ENCODE assay signal across 12 mouse cellular contexts in the genomic region with DNA sequence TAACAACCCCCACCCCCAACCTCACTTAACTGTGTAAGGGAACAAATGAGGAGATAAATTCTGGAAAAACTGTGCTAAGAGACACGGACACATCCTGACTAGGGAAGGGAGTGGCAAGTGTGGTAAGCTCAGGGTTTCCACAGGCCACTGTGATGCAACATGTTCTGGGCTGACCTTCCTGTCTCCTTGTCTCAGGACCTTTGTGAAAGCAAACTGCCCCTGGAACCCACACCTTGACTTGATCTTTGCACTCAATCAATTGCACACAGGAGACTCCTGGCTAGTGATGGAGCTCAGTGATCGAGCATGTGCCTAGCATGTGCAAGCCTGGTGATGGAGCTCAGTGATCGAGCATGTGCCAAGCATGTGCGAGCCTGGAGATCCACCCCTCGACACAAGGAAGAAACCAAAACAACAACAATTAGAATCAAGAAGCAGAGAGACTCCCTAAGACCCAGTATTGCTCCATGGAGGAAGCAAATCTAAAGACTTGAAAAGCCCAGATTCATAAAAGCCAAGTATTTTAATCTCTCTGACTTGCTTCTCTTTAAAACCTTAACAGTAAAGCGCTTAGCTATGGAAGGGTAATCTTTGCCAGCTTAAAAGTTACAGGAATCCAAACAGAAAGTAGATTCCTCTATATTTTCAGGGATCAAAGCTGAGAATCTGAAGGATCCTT. TPM values are rescaled to one million over a fixed set of nuclear protein-coding genes. Genes with fewer than 3 reads are reported as not detected.
DNase-seq lines count a peak whose midpoint lies in the region; ATAC-seq lines count a peak whose summit lies in the region.
"Had no signal": no experiment of that assay in that cellular context is flagged by ENCODE, and none has a peak within 500 bp of the region (broad histone marks: within the 10 kb centered on the region; RNA-seq: fewer than 3 reads in every experiment).

No protein-coding gene starts in this region.

- no peak for DNase-seq in heart, adult 9 months (ENCODE audit: low spot score in 2 of 2)
- DNase-seq in midbrain, embryonic 10.5 days (ENCODE audit: low spot score): no peak
- DNase-seq in limb, embryonic 10.5 days (ENCODE audit: low spot score): no peak
- DNase-seq in layer of hippocampus, adult 11-12 months (ENCODE audit: low spot score): no peak
- no peak for DNase-seq in B cell, adult 2 months
- DNase-seq: lung, adult 2 months had no signal

- no peak overlapping the region for H3K4me2 ChIP-seq in heart, embryonic 16.5 days (ENCODE audit: low read depth, low read length)
- no peak overlapping the region for H3K4me2 ChIP-seq in midbrain, embryonic 15.5 days
- H3K4me2 ChIP-seq: hindbrain, embryonic 12.5 days had no signal

- peaks cover 13% of the 10 kb centered on the region for H3K4me1 ChIP-seq in heart, embryonic 16.5 days (ENCODE audit: control insufficient read depth, insufficient read depth, low read length)
- H3K4me1 ChIP-seq in midbrain, embryonic 10.5 days: peaks cover 28% of the 10 kb centered on the region
- H3K4me1 ChIP-seq in midbrain, embryonic 15.5 days: peaks cover 10% of the 10 kb centered on the region
- H3K4me1 ChIP-seq in limb, embryonic 10.5 days: peaks cover 10% of the 10 kb centered on the region

- no peaks in the 10 kb centered on the region for H3K36me3 ChIP-seq in heart, embryonic 16.5 days (ENCODE audit: control insufficient read depth, insufficient read depth)
- no peaks in the 10 kb centered on the region for H3K36me3 ChIP-seq in midbrain, embryonic 10.5 days
- H3K36me3 ChIP-seq in midbrain, embryonic 15.5 days (replicated peaks): no peaks in the 10 kb centered on the region
- H3K36me3 ChIP-seq in limb, embryonic 10.5 days: no peaks in the 10 kb centered on the region
- H3K36me3 ChIP-seq: hindbrain, embryonic 12.5 days; neural tube, embryonic 15.5 days had no signal

- no peak for ATAC-seq in heart, embryonic 16.5 days (replicated peaks; ENCODE audit: extremely low read depth, insufficient read depth, low FRiP score)
- ATAC-seq in midbrain, embryonic 15.5 days (replicated peaks): no peak

- no peaks in the 10 kb centered on the region for H3K9me3 ChIP-seq in heart, embryonic 16.5 days (replicated peaks; ENCODE audit: control insufficient read depth, low read length)
- no peaks in the 10 kb centered on the region for H3K9me3 ChIP-seq in midbrain, embryonic 10.5 days (replicated peaks)
- no peaks in the 10 kb centered on the region for H3K9me3 ChIP-seq in midbrain, embryonic 15.5 days
- H3K9me3 ChIP-seq in limb, embryonic 10.5 days (replicated peaks): no peaks in the 10 kb centered on the region
- H3K9me3 ChIP-seq: hindbrain, embryonic 12.5 days; neural tube, embryonic 15.5 days had no signal

- no peaks in the 10 kb centered on the region for H3K27me3 ChIP-seq in heart, embryonic 16.5 days (ENCODE audit: control insufficient read depth, insufficient read depth, low read length)
- H3K27me3 ChIP-seq in midbrain, embryonic 10.5 days (ENCODE audit: low read depth, poor library complexity, severe bottlenecking): peaks cover 24% of the 10 kb centered on the region
- no peaks in the 10 kb centered on the region for H3K27me3 ChIP-seq in midbrain, embryonic 15.5 days (replicated peaks)
- no peaks in the 10 kb centered on the region for H3K27me3 ChIP-seq in limb, embryonic 10.5 days (ENCODE audit: low read depth, poor library complexity, severe bottlenecking)
- H3K27me3 ChIP-seq: neural tube, embryonic 15.5 days had no signal

- 0 out of 2 replicates have a peak overlapping the region, but pooled peaks have one; percentile 12 for H3K9ac ChIP-seq in heart, embryonic 16.5 days (ENCODE audit: low read length)
- H3K9ac ChIP-seq in midbrain, embryonic 15.5 days: no peak overlapping the region
- H3K9ac ChIP-seq: forebrain, postnatal 0 days; hindbrain, embryonic 12.5 days; neural tube, embryonic 15.5 days had no signal

- H3K27ac ChIP-seq in heart, embryonic 16.5 days (ENCODE audit: low read length): no peak overlapping the region
- H3K27ac ChIP-seq in midbrain, embryonic 10.5 days (replicated peaks): peak overlapping the region; percentile 59; the same call in 1 of the 2 replicates
- no peak overlapping the region for H3K27ac ChIP-seq in midbrain, embryonic 15.5 days
- 0 out of 2 replicates have a peak overlapping the region, but pooled peaks have one; percentile 50 for H3K27ac ChIP-seq in limb, embryonic 10.5 days
- H3K27ac ChIP-seq: hindbrain, embryonic 12.5 days; kidney, postnatal 0 days; neural tube, embryonic 15.5 days had no signal

- 84% methylated on average over 6 of the region's 6 CpGs for WGBS in heart, embryonic 16.5 days
- 90% methylated on average over 6 of the region's 6 CpGs for WGBS in midbrain, embryonic 10.5 days
- 87% methylated on average over 6 of the region's 6 CpGs for WGBS in midbrain, embryonic 15.5 days
- 88% methylated on average over 6 of the region's 6 CpGs for WGBS in limb, embryonic 10.5 days

- H3K4me3 ChIP-seq in heart, embryonic 16.5 days (ENCODE audit: low read length): no peak overlapping the region
- no peak overlapping the region for H3K4me3 ChIP-seq in midbrain, embryonic 10.5 days
- H3K4me3 ChIP-seq in midbrain, embryonic 15.5 days: no peak overlapping the region
- H3K4me3 ChIP-seq in limb, embryonic 10.5 days: no peak overlapping the region
- H3K4me3 ChIP-seq: hindbrain, embryonic 12.5 days; neural tube, embryonic 15.5 days had no signal

RNA-seq across cellular contexts. Expression of a gene that starts 2.5 kb away (rescaled TPM):
- 52.9 and 54.1 TPM in 2 replicates for polyA plus RNA-seq in heart, embryonic 16.5 days (2015; fragmentation: Nextera tagmentation; extraction: Ambion mirVana)
- 9.7 and 10.9 TPM in 2 replicates for polyA plus RNA-seq in midbrain, embryonic 10.5 days (2016; fragmentation: Nextera tagmentation; extraction: Ambion mirVana)
- 8.6 and 9.1 TPM in 2 replicates for polyA plus RNA-seq in midbrain, embryonic 15.5 days (2015; fragmentation: Nextera tagmentation; extraction: Ambion mirVana)
- polyA plus RNA-seq in limb, embryonic 10.5 days (2016; fragmentation: Nextera tagmentation; extraction: Ambion mirVana): 5.4 and 5.5 TPM in 2 replicates

Comparison
In these comparisons a context has a peak if more than half of its experiments do, and no peak if none do; other contexts are left out.
1. H3K27ac ChIP-seq: peak in midbrain, embryonic 10.5 days (single experiment) and limb, embryonic 10.5 days (single experiment); none in heart, embryonic 16.5 days (single experiment) and midbrain, embryonic 15.5 days (single experiment).